Mouse (Mus musculus) B cell, adult 2 months (primary cell): ENCODE measurements around the gene Axin1.

Experiments
- DNase-seq, 2 experiments: peaks; one replicate each; pipeline ENCODE4 v3.0.0; 2022

Gene Axin1

GRCm38 (mm10) chr17:26192481-26193190, 54.1 kb downstream of the Axin1 start:
- DNase-seq: no peak

DNA sequence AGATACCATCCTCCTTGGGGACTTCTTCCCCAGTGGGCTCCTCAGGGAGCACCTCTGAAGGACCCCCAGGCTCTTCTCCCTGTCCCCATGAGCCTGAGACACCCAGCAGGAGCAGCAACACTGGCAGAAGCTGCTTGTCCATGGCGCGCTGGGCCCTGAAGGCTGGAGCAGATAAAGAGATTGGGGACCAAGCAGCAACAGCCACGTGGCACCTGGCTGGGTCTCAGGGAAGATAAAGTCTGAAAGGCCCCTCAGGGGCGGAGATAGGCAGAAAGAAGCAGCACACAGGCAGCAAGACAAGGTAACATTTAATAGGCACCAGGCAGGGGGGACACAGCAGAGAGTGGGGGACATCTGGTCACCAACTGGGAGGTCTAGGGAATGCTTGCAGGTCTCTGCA, 60.4 kb downstream of the Axin1 start, which contains the start of gene Pdia2:
Gene Pdia2, minus strand, starts transcription at position 196 of the 400 bp plus-strand sequence.
- no peak for DNase-seq

DNA sequence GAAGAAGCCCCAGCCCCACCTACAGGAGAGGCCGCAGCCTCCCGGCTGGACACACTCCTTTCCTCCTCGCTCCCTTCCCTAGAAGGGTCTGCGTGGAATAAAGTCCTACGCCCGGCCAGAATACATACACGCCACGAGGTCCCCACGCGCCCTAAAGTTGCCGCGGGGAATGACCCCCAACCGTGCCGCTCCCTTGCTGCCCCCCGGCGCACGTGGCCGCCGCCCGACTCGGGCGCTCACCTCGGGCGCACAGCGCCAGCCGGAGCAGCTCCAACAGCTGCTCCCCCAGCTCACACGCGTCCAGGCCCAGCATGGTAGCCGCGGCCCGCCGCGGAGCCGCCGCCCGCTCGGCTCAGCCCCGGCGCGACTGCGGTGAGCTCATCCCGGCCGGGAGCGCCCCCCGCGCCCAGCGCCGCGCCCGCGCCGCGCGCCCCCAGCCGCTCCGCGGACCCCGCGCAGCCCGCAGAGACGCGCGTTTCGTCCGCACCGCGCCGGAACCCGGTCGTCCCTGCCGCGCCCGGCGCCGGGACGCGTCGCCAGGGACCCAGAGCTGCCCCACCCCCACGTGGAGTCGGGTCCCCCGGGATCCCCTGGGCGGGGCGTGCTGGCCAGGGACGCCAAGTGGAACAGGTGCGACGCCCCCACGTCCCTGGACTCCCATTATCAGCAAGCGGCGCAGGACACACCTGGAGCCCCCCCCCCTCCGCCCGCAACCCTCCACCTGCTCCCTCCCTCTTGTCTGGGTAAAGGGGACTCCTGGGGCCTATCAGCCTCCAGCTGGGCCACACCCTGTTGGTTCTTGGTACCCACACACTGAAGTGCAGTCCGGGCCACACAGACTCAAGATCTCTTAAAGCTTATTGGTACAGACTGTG, 62.6 kb downstream of the Axin1 start:
- peak; percentile 21 to 30 for DNase-seq

GRCm38 (mm10) chr17:26201998-26202397, 63.5 kb downstream of the Axin1 start:
- no peak for DNase-seq

GRCm38 (mm10) chr17:26202737-26203136, 64.2 kb downstream of the Axin1 start, which contains the start of gene Rgs11:
TSS of gene Rgs11 (plus strand) at chr17:26202951.
- DNase-seq: peak; percentile 66 to 69

- peak; percentile 46 to 48 for DNase-seq
These were observed 64.9 kb downstream of the Axin1 start for GRCm38 (mm10) chr17:26203321-26203811.

DNA sequence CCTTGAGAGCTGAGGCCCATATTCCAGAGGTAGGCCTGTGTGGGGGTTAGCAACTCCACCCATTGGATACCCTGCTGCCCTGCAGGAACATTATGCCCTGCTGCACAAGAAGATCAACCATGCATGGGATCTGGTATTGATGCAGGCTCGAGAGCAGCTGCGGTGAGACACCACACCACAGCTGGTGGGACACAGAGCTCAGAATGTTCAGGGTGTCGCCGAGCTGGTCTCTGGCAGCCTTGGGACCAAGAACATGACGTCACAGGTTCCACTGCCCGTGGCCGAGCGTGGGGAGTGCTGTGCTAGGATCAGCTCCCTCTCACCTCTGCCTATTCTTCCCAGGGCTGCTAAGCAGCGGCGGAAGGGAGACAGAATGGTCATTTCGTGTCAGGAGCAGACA, 66.3 kb downstream of the Axin1 start:
- DNase-seq: no peak

GRCm38 (mm10) chr17:26206392-26206791, 67.9 kb downstream of the Axin1 start:
- DNase-seq: no peak

DNA sequence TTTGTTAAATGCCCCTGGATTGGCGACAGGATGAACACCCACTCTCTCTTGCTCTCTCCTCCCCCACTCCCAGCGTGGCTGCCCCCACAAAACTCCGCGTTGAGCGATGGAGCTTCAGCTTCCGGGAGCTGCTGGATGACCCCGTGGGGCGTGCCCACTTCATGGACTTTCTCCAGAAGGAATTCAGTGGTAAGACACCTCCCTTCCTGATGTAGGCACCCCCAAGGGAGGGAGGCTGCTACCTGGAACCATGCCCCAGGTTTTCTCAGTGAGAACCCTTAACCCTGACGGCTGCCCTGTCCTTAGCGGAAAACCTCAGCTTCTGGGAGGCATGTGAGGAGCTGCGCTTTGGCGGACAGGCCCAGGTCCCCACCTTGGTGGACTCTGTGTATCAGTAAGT, 69.2 kb downstream of the Axin1 start, which contains the start of gene Arhgdig:
Gene Arhgdig, minus strand, starts transcription at position 101 of the 400 bp plus-strand sequence.
- DNase-seq: no peak

GRCm38 (mm10) chr17:26212241-26212640, 73.8 kb downstream of the Axin1 start:
- DNase-seq: no peak

DNA sequence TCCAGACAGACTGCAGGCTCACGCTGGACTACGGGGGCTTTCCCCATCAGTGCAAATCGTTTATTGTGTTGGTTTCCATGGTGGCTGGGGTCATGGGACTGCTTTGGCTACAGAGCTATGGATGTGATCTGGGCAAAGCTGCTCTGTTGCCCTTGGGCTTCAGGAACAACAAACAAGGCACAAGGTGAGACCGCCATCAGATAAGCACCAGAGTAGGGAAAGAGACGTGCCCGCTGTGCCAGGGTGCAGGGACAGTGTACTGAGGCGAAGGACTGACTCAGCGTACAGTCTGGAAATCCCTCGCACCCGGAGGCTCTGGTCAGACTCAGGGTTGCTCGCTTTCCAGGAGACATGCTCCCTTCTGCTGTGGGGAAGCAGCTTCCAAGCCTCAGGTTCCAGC, 74.2 kb downstream of the Axin1 start:
- DNase-seq: no peak

DNA sequence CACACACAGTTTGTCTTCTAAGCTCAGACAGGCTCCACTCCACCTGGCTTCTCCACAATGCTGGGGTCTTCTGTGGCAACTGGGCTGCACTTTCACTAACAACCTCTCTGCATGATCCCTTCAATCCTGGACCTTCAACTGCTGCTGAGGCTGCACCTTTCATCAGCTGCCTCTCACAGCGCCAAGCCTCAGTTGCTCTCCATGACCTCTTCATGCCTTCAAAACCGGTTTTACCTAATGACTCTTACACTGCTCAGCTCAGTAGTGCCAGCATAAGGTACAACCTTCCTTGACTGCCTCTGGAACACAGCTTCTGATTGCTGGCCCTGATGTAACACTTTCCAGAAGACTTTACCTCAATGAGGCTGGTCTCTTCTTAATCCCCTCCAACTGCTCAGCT, 83.0 kb downstream of the Axin1 start:
- DNase-seq: no peak

DNA sequence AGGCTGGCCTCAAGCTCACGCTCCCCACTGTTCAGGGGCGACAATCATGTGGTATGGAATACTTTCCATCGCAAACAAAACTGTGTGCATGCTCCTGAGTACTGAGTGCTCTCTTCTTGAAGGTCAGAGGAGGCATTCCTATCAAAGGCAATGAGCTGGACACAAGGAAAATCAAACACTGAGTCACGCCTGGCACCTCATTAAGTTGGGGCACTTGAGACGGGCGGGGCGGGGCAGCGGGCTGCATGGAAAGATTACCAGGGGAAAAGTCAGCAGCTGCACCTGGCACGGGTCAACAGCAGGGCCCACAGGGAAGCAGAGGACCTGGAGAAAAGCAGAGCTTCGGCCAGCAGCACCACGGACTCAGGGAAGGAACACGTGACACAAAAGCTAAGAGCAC, 86.7 kb downstream of the Axin1 start:
- no peak for DNase-seq

DNA sequence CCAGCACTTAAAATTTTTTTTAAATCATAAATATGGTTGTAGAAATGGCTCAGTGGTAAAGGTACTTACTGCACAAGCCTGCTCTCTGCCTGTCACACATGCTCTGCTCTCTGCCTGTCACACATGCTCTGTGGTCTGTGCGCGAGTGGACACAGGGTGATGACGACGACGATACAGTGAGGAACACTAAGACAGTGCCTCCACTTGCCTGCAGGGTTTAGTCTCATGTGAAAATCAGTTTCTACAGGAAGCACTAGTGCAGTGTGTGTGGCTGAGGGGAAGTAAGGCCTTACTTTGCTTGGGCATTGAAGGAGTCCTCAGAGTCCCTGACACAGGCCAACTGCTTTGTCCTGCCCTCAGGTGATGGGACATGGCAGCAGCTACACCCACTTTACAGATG, 91.3 kb downstream of the Axin1 start:
- DNase-seq: no peak

GRCm38 (mm10) chr17:26231156-26231555, 92.7 kb downstream of the Axin1 start:
- no peak for DNase-seq

DNA sequence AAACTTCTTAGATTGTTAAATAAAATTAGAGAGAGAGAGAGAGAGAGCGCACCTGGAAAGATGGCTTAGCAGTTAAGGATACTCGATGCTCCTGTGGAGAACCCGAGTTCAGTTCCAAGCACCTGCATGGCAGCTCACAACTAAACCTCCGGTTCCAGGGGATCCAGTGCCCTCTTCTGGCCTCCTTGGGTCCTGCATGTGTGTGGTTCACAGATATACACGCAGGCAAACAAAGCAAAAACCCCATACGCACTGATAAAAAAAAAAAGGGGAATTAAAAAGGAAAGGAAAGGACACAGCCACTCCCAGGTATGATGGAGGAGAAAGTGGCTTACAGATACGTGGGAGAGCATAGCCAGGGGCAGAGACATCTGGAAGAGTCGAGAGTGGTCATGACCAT, 94.4 kb downstream of the Axin1 start:
- peak; percentile 25 to 30 for DNase-seq

DNA sequence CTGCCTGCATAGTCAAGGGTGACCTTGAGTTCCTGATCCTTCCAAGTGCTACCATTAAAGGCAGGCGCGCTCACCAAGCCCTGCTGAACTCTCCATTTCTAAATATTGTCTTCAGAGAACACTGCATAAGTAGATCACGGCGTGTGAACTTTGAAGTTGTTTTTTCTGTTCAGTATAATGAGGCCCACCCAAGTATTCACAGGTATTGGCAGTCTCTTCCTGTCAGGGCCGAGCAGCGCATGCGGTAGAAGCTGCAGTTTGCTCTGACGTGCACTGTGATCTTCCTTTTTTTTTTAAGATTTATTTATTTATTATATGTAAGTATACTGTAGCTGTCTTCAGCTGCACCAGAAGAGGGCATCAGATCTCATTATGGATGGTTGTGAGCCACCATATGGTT, 95.9 kb downstream of the Axin1 start:
- DNase-seq: no peak

- no peak for DNase-seq
These were observed 96.8 kb downstream of the Axin1 start for GRCm38 (mm10) chr17:26235077-26235815.

GRCm38 (mm10) chr17:26237667-26238066, 99.2 kb downstream of the Axin1 start:
- no peak for DNase-seq

- DNase-seq: no peak
These were observed 101.1 kb downstream of the Axin1 start for GRCm38 (mm10) chr17:26239551-26239950.

DNA sequence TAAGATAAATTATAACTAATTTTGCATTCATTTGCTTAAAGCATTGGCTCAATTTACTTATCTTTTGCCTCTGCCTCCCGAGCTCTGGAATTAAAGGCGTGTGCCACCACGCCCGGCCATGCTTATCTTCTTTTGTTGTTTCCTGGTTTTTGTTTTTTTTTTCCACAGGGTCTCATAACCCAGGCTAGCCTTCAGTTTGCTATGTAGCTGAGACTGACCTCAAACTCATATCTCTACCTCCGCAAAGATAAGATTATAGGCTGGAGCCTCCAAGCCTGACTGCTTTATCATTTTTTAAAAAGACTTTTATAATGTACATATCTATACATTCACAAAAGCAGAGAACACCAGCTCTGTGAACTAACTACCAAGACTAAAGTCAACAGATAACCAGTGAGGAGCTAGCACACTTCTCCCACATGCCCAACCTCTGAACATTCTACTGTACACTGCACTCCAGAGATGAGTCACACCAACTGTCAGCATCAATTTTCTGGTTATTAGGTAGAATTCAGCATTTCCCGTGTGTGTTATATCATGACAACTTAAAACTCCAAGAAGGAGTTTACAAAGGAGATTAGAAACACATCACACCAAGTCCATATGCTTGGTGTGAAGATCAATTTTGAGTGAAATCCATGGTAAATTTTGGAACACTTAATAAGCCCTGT, 101.8 kb downstream of the Axin1 start:
- no peak for DNase-seq

DNA sequence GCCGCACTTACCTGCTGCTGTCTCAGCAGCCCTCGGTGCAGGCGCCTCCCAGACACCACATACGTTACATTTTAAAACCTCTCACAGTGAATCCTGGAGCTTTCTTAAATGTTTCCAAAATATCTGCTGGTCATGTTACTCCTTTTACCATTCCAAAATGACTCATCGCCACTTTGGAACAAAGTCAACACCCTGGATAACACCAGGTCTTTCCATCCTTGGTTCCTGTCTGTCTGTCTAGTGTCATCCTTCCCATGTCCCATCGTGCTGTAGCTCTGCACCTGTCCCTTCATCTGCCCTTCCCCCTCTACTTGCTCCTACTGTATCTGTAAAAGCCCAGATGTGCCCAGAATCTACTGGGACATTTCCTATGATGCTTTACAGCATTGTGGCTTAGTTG, 102.5 kb downstream of the Axin1 start:
- no peak for DNase-seq
